Mouse (Mus musculus) brain, embryonic 14.5 days (tissue): ENCODE measurements around the gene Abcg5. TPM values are rescaled to one million over a fixed set of nuclear protein-coding genes. Genes with fewer than 3 reads are reported as not detected.
A peak's percentile ranks its signal among the peaks of the same experiment; 100 is the strongest.

Source experiments
- DNase-seq: peaks from one replicate; pipeline ENCODE4 v3.0.0-alpha.2; 2011; ENCODE audit warnings: low read depth
- CTCF ChIP-seq: fragments of 200-500 bp; IDR thresholded peaks from 2 replicates; pipeline ENCODE4 v1.5.1; 2012; ENCODE audit warnings: inconsistent platforms, mild to moderate bottlenecking, moderate library complexity, borderline replicate concordance; ENCODE audit not compliant: insufficient read depth, insufficient read length; ENCODE audit errors: extremely low read depth
- POLR2A ChIP-seq: fragments of 200-500 bp; IDR thresholded peaks from 2 replicates; pipeline ENCODE4 v1.6.1; 2012; ENCODE audit warnings: mild to moderate bottlenecking, inconsistent platforms, borderline replicate concordance; ENCODE audit not compliant: poor library complexity, insufficient read depth, insufficient read length, severe bottlenecking; ENCODE audit errors: extremely low read depth
- polyA plus RNA-seq: library from polyadenylated mRNA; depleted of rRNA; stranded (reverse); fragments of >200 nt; gene quantifications from 2 replicates; pipeline ENCODE4 v1.2.3, GENCODE M21; 2012

Abcg5 gene
- polyA plus RNA-seq, 1 experiment, result 3.7 TPM

GRCm38 (mm10) chr17:84713563-84714164 is 30.9 kb upstream of the Abcg5 start:
- TF ChIP-seq POLR2A (no peak), CTCF (no peak)
- DNase-seq, result peak; percentile 70

DNA sequence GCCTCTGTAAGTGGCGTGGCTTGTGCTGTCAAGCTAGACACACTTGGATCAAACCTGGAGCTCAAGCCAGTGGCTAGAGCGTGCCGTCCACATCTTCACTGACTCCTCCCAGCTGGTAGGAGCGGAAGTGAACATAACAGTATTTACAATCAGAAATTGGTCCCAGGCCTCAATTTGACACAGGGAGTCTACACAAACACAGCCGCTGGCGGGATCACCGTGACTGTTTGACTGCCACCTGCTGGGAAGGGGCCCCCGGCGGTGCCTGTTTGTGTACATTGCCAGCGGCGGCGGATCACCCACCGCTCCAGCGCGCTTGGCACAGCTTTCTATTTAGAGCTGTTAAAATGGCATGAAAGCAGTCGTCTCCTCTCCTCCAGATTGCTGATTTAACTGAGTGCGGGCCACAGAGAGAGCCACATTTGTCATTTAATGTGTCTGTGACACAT is 26.6 kb upstream of the Abcg5 start:
- peak; percentile 89 for DNase-seq
- no peak for TF ChIP-seq CTCF
- TF ChIP-seq POLR2A, result no peak

DNA sequence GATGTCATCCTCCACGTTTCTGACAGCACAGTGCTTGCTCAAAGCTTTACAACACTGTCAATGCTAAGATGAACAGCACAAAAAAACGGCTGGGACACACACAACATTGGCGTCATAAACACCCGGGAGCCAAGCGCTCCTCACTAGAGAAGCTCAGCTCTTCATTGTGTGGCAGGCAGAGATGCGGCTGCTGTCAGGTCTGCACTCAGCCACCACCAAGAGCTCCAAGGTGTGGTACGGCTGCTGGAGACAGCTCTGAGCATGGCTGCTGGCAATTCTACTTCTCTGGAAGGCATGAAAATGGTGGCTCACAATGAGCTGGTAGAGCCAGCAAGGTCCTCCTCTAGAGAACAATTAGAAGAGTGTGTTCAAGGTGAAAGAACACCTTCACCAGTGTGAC is 26.0 kb upstream of the Abcg5 start:
- TF ChIP-seq CTCF (no peak), POLR2A (no peak)
- DNase-seq, result peak; percentile 35

DNA sequence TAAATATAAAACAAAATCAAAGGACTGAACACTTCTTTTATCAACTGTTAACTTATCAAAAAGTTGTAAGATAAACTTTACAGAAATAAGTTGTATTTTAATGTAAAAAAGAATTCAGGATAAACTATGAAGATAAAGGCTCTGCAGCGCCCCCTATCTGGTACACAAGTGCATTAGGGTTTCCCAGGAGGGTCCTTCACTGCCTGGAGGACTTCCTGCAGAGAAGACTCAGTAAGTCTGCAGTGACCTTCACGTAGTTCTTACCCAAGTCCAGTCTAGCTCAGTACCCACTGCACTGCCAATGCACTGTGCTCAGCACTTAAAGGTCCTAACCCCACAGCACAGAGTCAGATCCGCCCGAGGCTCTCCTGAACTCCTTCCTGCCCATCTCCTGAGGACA is 24.6 kb upstream of the Abcg5 start:
- DNase-seq, result no peak
- TF ChIP-seq POLR2A (no peak), CTCF (0 out of 2 replicates have a peak, but pooled peaks have one; percentile 37)

- DNase-seq, result peak; percentile 78
- TF ChIP-seq POLR2A, result no peak
- peak; percentile 94 for TF ChIP-seq CTCF
These were observed 15.9 kb upstream of the Abcg5 start for GRCm38 (mm10) chr17:84698727-84699126.

DNA sequence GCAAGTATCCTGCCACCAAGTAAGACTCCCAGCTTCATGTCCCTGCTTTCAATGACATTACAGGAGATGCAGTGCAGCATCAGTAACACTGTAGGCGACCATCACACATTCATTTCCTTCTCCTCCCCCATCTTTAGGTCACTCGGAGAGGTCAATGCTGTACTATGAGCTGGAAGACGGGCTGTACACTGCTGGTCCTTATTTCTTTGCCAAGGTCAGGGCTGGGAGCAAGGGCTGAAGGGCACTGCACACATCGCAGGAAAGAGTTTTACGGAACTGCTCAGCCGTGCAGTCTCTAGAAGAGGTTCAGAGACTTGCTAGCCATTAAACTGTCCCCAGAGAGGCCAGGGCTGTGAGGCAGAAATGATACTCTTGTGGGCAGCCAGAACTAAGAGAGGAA is 13.7 kb upstream of the Abcg5 start:
- no peak for DNase-seq
- TF ChIP-seq POLR2A (no peak), CTCF (no peak)

- TF ChIP-seq POLR2A, result no peak
- no peak for TF ChIP-seq CTCF
- DNase-seq, result no peak
These were observed 10.9 kb upstream of the Abcg5 start for GRCm38 (mm10) chr17:84693741-84694140.

DNA sequence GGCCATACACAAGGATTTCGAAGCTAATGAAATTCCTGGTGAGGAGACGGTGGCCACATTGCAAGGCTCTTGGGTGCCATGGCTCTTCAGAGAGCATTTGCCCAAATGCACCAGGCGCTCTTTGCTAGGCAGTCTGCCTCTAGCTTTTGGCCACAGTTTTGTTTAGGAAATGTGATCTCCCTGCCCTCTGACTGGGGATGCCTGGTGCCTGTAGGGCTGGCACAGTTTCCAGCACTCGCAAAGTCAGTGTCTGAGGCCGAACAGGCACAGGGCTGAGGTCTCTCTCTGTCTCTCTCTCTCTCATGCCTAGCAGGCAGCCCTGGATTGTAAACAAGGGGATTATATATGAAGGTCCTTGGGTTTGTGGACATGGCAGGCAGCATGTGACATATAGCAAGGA is 7.3 kb upstream of the Abcg5 start:
- no peak for TF ChIP-seq CTCF
- TF ChIP-seq POLR2A, result no peak
- no peak for DNase-seq

DNA sequence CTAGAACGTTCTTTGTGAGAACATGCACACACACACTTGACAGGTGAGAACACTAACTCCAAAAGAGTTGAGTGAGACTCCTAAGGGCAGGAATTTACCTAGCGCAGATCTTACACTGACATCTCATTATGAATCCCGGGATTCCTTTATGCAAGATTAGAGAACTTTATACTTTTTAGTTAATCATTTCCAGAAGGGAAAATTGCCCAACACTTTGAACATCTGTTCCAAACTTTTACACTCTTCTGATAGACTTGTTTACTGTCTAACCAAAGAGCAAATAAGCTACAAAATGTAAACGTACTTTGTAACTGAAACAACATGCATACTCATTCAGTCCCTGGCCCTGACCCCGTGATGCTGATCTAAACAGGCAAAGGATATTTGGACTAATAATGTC is 6.5 kb upstream of the Abcg5 start:
- DNase-seq, result no peak
- no peak for TF ChIP-seq POLR2A
- TF ChIP-seq CTCF, result no peak

DNA sequence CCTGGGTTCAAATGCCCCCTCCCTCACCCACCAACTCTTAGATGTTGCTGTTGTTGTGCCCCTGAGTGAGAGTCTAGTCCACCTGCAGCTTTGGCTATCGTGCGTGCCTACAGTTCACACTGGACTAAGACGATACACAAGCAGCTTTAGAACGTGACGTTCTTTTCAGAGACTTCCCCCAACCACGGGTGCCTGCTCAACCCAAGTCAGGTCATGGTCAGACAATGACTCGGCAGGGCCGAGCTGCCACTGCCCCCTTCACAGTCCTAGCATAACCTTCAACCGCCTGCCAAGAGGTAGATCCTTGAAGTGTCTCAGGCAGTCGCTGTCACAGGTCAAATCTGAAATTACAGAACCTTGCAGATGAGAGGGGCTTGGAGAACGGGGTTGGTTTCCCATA is 6.0 kb upstream of the Abcg5 start:
- DNase-seq, result no peak

GRCm38 (mm10) chr17:84687994-84688393 is 5.2 kb upstream of the Abcg5 start:
- TF ChIP-seq CTCF (no peak), POLR2A (no peak)
- DNase-seq, result no peak

More for the DNA sequence above, 6.0 kb upstream of the Abcg5 start:
- TF ChIP-seq CTCF (no peak), POLR2A (no peak)

DNA sequence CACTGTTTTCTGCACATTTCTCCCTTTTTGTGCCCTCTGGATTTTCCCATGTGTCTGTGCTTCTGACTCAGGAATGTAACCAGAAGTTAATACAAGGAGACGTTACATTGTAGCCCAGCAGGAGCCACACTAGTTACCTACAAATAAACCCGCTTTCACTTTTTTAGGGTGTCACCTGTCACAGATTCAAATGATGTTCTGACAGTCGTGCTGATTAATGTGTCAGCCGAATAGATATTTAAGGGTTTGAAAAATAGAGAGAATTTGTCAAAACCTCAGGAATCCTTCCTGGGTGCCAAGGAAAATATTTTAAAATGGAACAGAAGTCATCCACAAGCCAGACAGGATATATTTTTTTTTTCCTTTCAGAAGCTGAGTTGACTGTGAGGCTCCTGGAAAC is 2.5 kb upstream of the Abcg5 start:
- TF ChIP-seq POLR2A (no peak), CTCF (no peak)
- no peak for DNase-seq

GRCm38 (mm10) chr17:84684284-84684683 is 1.5 kb upstream of the Abcg5 start:
- DNase-seq, result no peak
- TF ChIP-seq CTCF (no peak), POLR2A (no peak)

- no peak for DNase-seq
- TF ChIP-seq POLR2A, result no peak
- TF ChIP-seq CTCF, result no peak
These were observed 1.1 kb downstream of the Abcg5 start for GRCm38 (mm10) chr17:84681670-84682069.
